In genomic region chr3:103852565-103853299, GRCm38 (mm10) we compare ENCODE assay signal across 1 mouse cellular context.
TF ChIP-seq lines count a peak whose summit lies in the region.

No protein-coding gene starts in this region.

TF ChIP-seq in CH12.LX, 34 proteins besides CTCF, POLR2A, EP300 and RAD21 (continued from another document):
- no peak for TF ChIP-seq JUN (IDR thresholded peaks at IDR 0.05; ENCODE audit: insufficient read depth, low read depth, low read length)
- peak; percentile 51 for TF ChIP-seq BHLHE40 (IDR thresholded peaks at IDR 0.05; ENCODE audit: low read depth, low read length)
- TF ChIP-seq MYC (IDR thresholded peaks at IDR 0.05; ENCODE audit: low read depth, low read length): peak; percentile 70; the same call in 1 of the 2 replicates
- peak; percentile 82 for TF ChIP-seq SMC3 (IDR thresholded peaks at IDR 0.05; ENCODE audit: low read depth, low read length)
- TF ChIP-seq SIN3A (IDR thresholded peaks at IDR 0.05; ENCODE audit: low read length): peak; percentile 88
- no peak for TF ChIP-seq JUND (conservative IDR thresholded peaks at IDR 0.05; ENCODE audit: low read depth, low read length)
- peak; percentile 85 for TF ChIP-seq CHD2 (IDR thresholded peaks at IDR 0.05; ENCODE audit: low read length)
- TF ChIP-seq USF2 (conservative IDR thresholded peaks at IDR 0.05; ENCODE audit: low read depth, low read length): no peak
- TF ChIP-seq UBTF (IDR thresholded peaks at IDR 0.05; ENCODE audit: low read depth, low read length): no peak
- no peak for TF ChIP-seq MAX (IDR thresholded peaks at IDR 0.05; ENCODE audit: low read length)
- TF ChIP-seq ETS1 (conservative IDR thresholded peaks at IDR 0.05; ENCODE audit: low read depth, low read length): peak; percentile 30
- peak; percentile 65 for TF ChIP-seq IRF4 (IDR thresholded peaks at IDR 0.05; ENCODE audit: low read depth, low read length)
- no peak for TF ChIP-seq ZKSCAN1 (IDR thresholded peaks at IDR 0.05; ENCODE audit: borderline replicate concordance, low read depth, low read length)
- no peak for TF ChIP-seq TBP (conservative IDR thresholded peaks at IDR 0.05; ENCODE audit: low read depth, low read length)
- TF ChIP-seq TCF12 (IDR thresholded peaks at IDR 0.05; ENCODE audit: low read depth, low read length): 0 out of 2 replicates have a peak, but pooled peaks have one; percentile 46
- no peak for TF ChIP-seq E2F4 (IDR thresholded peaks at IDR 0.05; ENCODE audit: insufficient replicate concordance, low read depth, low read length)
- TF ChIP-seq KAT2A (IDR thresholded peaks at IDR 0.05; ENCODE audit: insufficient replicate concordance, low read length): no peak
